Mouse (Mus musculus): ENCODE measurements around the gene 6430571L13Rik. TPM values are rescaled to one million over a fixed set of nuclear protein-coding genes. Genes with fewer than 3 reads are reported as not detected.

Gene 6430571L13Rik
- total RNA-seq, 2 experiments from 2014 or later: 4.0 TPM

DNA sequence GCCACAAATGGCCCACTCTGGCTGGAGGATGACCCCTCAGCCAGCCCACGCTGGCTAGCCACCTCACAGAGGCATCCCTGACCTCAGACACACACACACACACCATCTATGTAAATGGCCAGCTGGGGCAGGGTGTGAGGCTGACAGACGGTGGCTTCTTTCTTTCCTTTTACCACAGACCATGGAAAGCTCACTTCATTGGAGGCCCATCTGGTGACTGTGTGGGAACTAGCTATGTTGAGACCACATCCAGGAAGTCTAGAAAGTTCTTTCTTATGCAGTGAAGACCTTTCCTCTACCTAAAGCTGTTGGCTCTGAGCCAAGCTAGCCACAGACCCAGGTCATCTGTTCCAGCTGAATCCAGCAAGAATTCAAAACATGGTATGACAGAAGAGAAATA, 6.7 kb upstream of the 6430571L13Rik start:
- no peak for DNase-seq (ENCODE audit: extremely low spot score in 1 of 2, low spot score in 2 of 2)
- intact Hi-C loops (cut with DNase I): no loop called here

DNA sequence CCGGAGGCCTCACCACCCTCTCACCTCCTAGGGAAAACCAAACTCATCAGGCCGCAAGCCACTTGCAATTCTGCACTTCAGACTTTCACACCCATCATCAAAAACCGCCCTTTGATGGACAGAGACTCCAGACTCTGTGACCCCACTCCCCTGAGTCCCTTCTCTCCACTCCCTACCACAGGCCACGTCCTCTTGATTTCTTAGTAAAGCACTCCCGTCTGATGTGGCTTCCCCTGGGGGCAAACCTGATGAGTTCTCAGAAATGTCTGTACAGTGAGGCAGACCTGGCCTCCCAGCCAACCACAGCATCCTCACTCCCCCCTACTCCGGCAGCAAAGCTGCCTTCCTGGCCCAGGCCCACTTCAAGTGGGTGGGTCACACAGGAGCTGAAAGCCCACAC, 6.0 kb upstream of the 6430571L13Rik start:
- intact Hi-C loops (cut with DNase I): no loop called here

DNA sequence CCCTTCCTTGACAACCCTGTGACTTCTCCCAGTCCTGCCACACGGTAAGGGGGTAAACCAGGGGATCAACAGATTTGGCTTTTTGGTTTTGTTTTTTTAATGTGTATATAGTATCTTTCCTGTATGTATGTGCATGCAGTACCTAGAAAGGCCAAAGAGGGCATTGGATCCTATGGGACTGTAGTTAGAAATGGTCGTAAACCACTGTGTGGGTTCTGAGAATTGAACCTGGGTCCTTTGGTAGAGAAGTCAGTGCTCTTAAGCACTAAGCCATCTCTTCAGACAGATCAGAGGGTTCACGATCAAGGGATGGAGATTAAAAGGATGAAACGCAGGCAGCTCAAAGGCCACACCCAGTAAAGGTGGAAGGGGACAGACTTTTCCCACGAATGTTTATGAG, 5.4 kb upstream of the 6430571L13Rik start:
- DNase-seq (ENCODE audit: extremely low spot score in 1 of 2, low spot score in 2 of 2): no peak
- intact Hi-C loops (cut with DNase I): no loop called here

More for the DNA sequence above, 6.0 kb upstream of the 6430571L13Rik start:
- no peak for DNase-seq (ENCODE audit: extremely low spot score in 1 of 2, low spot score in 2 of 2)

DNA sequence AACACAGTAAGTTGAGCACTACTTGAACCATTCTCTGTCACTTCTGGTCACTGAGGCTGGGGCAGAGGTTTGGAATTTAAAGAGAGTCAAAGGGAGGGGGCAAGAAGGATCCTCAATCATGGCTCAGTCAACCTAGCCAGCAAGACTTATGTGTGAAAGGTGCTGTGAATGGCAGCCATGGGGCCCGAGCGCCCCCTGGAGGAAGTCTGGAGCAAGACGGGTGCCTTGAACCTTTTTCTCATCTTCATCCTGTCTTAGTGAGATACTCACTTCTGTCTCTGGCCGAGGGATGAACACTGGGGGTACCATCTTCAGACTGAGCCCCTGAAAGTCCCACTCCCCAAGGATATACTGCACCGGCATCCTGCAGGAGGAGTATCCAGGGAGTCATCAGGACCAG, 4.5 kb upstream of the 6430571L13Rik start:
- intact Hi-C loops (cut with DNase I): loop anchor here (2.0 kb wide), 1 partner anchor 41 kb away; no protein-coding TSS in a partner anchor
- peak in 1 of 2 experiments; percentile 54 for DNase-seq (ENCODE audit: extremely low spot score in 1 of 2, low spot score in 2 of 2)

DNA sequence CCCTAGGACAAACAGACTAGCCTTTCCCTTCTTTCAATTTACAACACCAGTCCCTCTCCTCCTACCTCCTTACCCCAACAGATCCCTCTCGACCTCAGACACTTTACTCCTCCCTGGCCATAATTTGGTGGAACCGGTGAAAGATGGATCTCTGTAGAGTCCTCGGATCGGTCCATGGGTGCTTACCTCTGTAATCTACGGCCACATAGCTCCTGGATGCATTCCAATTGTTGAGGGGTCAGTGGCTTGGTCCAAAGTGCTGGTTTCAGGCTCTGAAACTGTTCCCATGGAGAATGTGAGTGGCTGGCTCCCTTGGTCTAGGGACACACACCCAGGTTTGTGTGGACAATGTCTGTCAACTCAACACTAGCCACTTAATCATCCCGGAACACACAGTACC, 4.0 kb upstream of the 6430571L13Rik start:
- DNase-seq (ENCODE audit: extremely low spot score in 1 of 2, low spot score in 2 of 2): no peak
- intact Hi-C loops (cut with DNase I): loop anchor here (2.0 kb wide), 1 partner anchor 42 kb away; no protein-coding TSS in a partner anchor

DNA sequence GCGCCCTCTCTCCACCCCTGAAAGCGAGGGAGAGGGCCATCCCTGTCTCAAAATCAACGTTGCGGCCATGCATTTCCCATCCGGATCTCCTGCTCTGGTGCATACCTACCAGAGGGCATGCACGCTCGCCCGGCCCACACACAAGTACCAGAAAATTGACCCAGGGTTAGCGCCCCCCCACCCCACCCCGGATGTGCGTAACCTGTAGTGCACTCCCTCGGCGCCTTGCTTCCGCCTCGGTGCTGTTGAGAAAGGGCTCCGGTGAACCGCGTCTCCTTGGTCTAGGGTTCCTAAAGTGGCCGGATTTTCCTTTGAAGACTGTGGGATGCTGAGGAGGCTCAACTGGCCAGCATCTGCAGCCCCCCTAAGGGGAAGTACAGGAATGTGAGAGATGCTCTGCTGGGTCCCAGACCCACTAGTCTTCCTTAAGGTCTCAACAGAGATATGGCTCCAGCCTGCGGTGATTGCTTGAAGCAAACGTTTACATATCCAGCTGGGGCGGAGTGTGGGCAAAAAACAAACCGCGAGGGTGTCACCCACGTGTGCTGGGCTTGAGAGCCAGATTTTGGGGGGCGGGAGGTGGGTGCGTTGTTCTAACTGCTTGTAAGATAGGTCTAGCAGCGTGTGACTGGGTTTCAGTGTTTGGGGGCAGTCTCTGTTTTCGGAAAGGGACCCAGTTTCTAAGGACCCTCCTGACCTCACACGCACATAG, 2.1 kb upstream of the 6430571L13Rik start, which contains the start of gene Hemk1:
TSS of gene Hemk1 (minus strand) at position 179 of the 712 bp plus-strand sequence.
- intact Hi-C loops (cut with DNase I): no loop called here
- peak; percentile 67 to 88 for DNase-seq (ENCODE audit: extremely low spot score in 1 of 2, low spot score in 2 of 2)

DNA sequence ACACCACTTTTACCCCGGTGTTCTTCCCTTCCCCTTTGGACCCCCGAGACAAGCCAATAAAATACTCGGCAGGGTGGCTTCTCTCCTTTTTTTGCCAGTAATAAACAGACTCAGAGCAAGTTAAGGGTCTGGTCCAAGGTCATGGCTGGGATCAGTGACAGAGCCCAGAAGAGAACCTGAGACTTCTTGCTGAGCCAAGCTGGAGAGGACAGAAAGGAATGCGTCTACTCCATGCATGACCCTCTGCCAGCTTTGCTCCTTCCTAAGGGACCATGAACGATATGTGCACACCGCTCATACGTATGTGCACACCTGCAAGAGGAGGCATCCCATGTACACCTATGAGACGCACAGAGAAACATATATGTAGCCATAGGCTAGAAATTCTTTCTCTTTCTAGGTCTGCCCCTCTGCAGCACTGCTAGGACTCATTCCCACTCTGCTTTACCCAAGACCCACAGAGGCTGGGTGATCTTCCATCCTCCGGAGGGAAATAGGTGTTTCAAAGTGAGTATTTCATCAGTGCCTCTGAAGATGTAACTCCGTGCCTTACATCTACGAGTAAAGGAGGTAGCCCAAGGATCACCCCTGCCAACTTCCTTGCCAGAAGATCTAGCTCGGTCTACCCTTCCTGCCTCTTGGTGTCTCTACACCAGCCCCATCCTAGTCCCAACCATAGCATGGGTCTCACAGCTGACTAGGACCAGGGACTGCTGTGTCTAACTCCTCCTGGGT, 676 bp downstream of the 6430571L13Rik start:
- intact Hi-C loops (cut with DNase I): loop anchor here (5.0 kb wide), 1 partner anchor 94 kb away; no protein-coding TSS in a partner anchor
- no peak for DNase-seq (ENCODE audit: extremely low spot score in 1 of 2, low spot score in 2 of 2)

DNA sequence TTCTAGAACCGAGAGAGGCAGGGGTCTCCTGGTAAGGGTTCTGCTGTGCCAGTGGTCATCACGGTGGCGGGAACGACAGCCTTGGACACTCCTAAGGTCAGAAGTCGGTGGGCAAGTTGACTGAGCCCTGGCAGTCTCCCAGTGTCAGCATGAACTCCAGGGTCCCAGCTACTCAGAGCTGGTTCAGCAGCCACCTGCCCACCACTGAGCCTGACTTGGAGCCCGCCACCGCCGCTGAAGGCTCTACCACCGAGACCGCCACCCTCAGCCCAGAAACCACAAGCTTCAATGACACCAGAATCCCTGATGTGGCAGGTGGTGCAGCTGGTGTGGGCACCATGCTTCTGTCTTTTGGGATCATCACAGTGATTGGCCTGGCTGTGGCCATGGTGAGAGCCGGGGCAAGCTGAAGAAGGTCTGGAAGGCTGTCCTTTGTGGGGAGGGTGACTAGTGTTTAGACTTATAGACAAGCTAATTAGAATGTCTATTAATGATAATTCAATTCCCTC, 1.9 kb downstream of the 6430571L13Rik start:
- no peak for DNase-seq (ENCODE audit: extremely low spot score in 1 of 2, low spot score in 2 of 2)
- intact Hi-C loops (cut with DNase I): loop anchor here (5.0 kb wide), 1 partner anchor 95 kb away; no protein-coding TSS in a partner anchor

DNA sequence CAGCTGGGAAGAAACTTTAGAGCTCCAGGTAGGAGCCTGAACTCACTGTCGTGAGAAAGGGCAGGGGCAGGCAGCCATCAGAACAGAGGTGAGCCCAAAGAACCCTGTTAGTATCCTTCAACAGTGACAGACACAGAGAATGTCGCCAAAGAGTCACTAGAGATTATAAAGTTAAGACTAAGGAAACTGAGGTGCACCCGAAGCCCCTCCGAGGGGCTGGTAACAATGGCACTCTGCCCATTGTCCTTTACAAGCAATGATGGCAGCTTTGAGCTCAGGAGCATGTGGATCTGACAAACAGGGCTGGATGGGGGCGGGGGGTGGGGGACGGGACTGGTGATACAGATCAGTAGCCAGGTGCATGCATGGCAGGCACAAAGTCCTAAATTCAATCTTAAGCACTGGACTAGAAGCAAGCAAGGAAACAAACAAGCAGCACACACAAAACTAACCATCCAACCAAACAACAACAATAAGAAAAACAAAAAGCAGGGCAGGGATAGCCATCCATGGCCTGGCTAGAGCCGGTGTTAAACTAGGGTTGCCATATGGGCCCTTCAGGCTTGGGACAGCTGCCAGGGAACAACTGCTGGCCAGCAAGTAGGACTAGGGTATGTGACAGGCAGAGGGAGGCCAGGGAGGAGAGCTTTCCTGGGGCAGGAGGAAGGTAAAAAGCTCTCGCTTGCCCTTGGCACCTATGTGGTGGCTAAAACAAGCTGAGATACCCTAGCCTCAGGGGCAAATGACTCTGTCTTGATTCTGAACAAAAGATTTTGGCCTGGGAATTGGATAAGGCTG, 2.9 kb downstream of the 6430571L13Rik start:
- no peak for DNase-seq (ENCODE audit: extremely low spot score in 1 of 2, low spot score in 2 of 2)
- intact Hi-C loops (cut with DNase I): loop anchor here (5.0 kb wide), 1 partner anchor 96 kb away; no protein-coding TSS in a partner anchor

DNA sequence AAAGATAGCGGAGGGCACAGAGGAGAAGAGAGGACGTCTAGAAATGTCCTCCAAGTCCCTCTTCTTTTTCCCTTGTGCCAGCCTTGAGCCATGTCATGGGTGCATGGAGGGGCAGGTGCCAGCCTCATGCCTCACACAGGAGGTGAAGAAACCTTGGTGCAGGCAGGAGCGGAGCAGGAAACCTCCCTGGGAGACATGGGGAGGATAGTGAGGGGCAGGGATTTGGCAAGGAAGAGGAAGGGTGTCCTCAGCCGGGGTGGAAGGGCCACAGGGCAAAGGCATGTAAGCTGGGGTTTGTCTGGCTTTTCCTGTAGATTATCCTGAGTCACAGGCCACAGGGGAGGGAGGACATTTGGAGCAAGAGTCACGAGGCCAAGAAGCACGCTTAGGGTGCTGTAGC, 3.6 kb downstream of the 6430571L13Rik start:
- intact Hi-C loops (cut with DNase I): loop anchor here (5.0 kb wide), 1 partner anchor 97 kb away; no protein-coding TSS in a partner anchor
- no peak for DNase-seq (ENCODE audit: extremely low spot score in 1 of 2, low spot score in 2 of 2)

DNA sequence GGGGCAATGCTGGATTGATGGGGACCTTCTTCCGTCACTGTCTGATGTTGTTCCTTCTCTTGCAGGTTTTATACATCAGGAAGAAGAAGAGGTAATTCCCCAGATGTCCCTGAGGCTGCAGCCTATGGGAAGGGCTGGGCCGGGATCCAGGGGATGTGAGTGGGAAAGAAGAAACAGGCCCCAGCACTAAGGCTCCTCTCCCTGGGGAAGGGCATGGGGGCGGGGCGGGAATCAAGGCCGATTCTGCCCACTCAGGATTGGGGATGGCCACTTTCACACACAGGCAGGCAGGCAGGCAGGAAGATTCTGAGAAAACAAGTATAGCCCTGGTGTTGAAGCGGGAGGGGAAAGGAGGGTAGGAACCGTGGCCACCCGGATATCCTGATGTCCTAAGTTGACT, 5.7 kb downstream of the 6430571L13Rik start:
- no peak for DNase-seq (ENCODE audit: extremely low spot score in 1 of 2, low spot score in 2 of 2)
- intact Hi-C loops (cut with DNase I): no loop called here

DNA sequence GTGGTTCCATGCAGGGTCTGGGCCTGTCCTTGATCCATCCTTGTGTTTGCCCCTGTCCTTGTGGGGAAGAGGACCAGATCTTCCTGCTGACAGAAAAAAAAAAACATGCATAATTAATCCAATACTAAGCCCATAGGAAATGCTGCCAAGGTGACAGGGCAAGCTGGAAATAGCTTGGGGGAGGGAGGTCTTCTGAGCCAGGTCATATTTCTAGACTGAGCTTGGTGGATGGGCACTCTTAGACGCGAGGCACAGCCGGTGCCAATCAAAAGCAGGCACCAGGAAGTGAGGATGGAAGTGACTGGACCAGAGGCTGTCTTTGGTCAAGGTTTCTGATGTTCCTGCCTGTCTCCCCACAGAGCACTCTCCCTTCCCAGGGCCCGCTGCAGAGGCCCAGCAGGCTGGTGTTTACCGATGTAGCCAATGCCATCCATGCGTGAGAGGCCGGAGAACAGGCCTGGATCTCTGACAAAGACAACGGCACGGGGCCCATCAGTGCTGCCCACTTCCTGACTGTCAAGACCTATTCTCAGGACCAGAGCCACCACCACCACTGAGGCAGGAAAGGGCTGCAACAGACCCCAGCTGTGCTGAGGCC, 7.3 kb downstream of the 6430571L13Rik start:
- intact Hi-C loops (cut with DNase I): no loop called here

DNA sequence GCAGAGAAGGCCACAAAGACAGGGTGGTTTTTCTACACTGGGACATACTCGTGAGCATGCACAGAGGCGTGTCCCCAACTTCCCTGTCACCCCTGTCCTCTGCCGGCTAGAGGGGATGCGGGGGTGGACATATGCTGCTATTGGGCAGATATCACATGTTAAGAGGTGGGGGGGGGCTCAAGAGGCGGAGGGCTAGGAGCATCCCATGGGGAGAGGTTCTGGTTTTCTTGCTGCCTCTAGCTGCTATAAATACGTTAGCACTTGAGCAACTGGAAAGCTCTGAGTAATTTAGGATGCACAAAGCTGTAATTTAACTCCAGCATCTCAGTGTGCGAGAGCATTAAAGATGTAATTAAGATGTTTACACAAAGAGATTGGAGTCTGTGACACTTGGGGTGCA, 8.9 kb downstream of the 6430571L13Rik start:
- intact Hi-C loops (cut with DNase I): no loop called here
- DNase-seq (ENCODE audit: extremely low spot score in 1 of 2, low spot score in 2 of 2): no peak

More for the DNA sequence above, 7.3 kb downstream of the 6430571L13Rik start:
- no peak for DNase-seq (ENCODE audit: extremely low spot score in 1 of 2, low spot score in 2 of 2)

DNA sequence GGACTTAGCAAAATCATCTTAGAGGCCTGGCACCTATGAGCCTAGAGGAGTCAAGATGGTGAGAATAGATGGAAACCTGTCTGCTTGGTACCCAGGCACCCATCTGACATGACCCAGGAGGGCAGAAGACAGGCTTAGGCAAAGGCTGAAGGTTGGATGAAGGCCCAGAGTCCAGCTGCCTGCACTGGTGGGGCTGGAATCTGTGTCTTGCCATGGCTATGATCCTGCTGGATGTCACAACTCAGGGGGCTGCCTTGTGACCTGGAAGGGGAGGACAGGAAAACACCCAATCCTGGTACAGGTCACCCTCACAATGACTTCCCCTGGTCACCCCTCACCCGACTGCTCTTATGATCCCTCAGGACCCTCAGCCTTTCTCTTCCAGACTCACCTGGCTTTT, 14.4 kb downstream of the 6430571L13Rik start:
- no peak for DNase-seq (ENCODE audit: extremely low spot score in 1 of 2, low spot score in 2 of 2)
- intact Hi-C loops (cut with DNase I): no loop called here

DNA sequence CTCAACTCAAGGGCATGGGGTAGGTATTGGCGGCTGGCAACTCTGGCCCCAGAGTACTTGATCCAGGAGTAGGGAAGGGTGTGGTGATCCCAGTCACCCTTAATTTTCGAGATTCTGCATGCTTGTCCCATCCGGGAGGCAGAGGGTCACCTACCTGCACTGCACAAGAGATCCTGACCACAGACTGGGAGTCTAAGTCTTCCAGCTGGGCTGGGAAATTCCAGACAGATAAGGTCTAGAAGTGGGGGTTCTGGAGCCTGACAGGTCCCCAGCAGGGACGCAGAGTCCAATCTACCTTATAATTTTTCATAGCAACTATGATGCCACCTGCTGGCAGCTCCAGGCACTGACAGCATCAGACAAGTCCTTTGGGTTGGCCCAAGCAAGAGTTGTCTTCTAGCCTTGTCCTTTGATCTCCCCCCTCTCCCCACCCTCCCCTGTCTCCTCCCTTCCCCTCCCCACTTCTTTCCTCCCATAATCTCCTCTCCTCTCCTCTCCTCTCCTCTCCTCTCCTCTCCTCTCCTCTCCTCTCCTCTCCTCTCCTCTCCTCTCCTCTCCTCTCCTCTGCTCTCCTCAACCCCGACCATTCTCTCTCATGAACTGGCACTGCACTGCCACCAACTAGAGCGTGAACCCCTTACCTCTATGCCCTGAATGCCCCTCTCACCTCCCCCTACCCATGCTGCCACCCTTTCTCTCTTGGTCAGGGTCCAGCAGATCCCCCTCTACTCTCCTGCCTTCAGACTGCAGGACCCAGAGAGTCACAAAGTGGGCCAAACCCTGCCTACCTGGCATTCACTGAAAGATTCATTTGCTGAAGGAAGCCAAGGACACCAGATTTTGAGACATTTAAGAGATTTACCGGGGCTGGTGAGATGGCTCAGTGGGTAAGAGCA, 15.7 kb downstream of the 6430571L13Rik start:
- intact Hi-C loops (cut with DNase I): loop anchor here (2.0 kb wide), 1 partner anchor 61 kb away; no protein-coding TSS in a partner anchor
- DNase-seq (ENCODE audit: extremely low spot score in 1 of 2, low spot score in 2 of 2): peak; percentile 48 to 64

DNA sequence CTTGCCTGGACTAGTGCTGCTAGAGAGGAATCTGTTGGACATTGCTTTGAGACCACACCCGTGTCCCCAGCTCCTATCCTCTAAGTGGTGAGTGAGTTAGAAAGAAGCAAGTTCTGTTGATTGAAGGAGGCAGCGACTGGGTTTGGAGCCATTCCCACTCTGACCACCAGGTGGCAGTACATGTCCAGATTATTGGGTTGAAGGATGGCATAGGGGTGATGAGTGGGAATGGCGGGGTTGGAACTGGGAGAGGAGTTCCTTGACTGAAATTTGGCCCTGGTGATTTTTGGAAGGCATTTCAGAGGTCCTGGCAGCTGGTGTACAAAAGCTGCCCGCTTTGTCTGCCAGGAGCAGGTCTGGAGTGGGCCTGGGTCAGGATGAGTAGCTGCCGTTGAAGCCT, 17.2 kb downstream of the 6430571L13Rik start:
- intact Hi-C loops (cut with DNase I): loop anchor here (1.0 to 2.0 kb wide), 2 partner anchors 63 to 157 kb away; no protein-coding TSS in a partner anchor
- peak; percentile 56 to 74 for DNase-seq (ENCODE audit: extremely low spot score in 1 of 2, low spot score in 2 of 2)

DNA sequence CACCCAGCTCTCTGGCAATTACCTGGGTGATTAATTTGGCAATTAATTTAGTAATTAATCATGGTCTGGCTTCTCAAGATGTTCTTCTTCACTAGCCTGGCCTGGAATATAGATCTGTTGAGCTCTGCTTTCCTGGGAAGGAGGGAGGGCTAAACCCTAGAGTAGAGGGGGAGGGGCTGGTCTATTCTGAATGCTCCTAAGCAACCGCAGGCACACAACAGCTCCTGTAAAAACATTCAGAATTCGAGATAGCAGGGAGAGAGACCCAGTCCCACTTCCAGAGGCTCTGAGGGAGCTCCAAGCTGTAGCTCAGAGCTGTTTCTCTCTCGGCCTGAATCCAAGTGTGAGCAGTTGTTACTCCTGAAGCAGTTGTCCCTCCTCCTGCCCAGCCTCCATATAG, 20.6 kb downstream of the 6430571L13Rik start:
- intact Hi-C loops (cut with DNase I): no loop called here
- DNase-seq (ENCODE audit: extremely low spot score in 1 of 2, low spot score in 2 of 2): no peak

Measured in left cerebral cortex, postnatal 10 days (tissue).